Mouse (Mus musculus) cerebellum, adult (tissue): Measurements from ENCODE around the gene Cst9.

ENCODE experiments used
- ATAC-seq: cut with Nextera tagmentation; 2 replicates; pipeline ENCODE4 v1.9.2; 2017; ENCODE audit warnings: mild to moderate bottlenecking, moderate library complexity, mixed read lengths; ENCODE audit not compliant: insufficient number of reproducible peaks, low FRiP score, low TSS enrichment

Gene Cst9

DNA sequence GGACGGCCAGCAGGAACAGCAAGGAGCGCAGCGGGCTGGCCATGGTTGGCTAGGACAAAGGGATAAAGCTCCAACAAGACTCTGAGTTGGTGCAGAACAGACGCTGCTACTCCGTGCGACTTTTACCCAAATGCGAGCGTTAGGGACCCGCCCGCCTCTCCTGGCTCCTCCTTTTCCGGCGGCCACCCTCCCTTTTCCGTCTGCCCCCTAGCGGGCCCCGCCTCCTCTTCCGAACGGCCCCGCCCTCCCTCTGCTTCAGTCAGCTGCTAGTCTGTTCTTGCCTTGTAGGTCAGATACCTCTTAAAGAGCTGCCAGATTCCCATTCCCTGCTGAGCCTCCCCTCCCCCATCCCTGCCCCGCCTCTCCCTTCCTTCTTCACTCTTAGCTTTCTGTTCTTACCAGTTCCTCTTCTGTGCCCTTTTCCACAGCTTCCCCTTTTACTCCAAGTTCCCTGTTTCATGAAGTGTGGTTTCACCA, 40.4 kb downstream of the Cst9 start, which contains the start of gene Cst3:
Gene Cst3 (minus strand): TSS at position 358 of the 477 bp plus-strand sequence.
- peak; percentile 84 for ATAC-seq

DNA sequence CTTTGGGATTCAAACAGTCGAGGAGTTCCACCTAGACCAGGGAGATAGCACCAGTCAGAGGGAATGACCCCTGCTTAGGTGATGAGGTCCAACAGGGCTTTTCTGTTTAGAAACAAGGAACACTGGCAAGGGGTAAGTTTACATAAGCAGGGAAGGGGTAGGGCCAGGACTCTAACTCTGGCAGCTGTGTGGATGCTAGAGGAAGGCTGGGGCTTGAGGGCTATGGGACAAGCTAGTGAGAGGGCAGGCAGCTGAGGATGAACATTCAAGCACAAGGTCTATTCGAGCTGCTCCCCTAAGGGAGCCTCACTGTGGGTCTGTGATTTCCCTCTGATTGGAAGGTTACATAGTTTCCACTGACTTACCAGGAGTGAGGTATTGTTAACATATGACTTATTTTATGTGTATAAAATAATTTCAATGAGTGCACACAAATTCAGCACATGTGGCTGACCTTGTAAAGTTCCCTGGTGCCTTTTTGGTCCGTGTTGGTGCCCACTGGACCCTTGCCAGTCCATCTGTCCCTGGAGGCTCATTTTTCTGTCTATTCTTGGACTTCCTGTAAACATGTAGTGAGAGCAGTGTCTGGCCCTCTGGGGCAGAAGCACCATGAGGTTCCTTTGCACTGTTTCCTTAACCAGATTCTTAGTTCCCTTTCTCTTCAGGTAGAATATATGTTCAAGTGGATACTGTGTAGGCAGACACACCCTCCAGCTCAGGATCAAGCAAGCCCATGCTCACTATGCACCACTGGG, 42.2 kb downstream of the Cst9 start:
- ATAC-seq = no peak

DNA sequence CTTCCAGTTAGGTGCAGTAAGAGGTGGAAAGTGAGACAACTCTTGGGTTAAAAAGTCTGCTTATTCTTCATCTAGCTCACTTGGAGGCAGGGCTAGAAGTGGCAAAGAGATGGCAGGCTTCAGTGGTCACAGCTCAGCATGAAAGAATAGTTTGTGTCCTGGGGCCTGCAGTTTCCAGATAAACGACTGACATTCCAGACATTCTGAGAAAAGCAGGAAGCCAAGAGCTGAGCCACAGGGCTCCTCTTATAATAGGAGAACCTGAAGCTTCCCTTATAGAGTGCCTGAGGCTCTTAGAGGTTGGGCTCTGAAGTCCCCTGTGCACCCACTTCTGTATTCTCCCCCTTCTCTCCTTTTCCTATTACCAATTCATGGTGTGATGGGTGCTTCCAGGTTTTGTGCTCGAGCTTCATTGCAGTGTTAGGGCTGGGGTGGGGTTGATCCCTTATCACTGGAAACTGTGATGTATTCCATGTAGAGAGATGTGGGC, 43.7 kb downstream of the Cst9 start:
- no peak for ATAC-seq

DNA sequence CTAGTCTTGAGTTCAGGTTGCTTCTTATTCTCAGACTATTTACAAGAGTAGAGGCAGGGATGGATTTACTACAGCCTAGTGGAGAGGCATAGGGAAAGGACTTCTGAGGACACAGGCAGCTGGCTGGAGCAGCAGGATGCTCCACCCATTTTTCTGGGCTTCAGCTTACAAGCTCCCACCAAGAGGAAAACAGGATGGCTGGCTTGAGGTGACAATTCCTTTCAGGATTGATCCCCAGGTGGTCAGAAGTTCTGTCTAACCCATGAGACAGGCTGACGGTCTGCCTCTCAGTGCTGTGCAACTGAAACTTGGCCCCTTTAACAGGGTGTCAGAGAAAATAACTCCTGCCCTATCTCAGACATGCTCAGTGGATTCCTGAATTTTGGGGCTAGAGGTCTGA, 44.3 kb downstream of the Cst9 start:
- ATAC-seq = no peak

GRCm38 (mm10) chr2:148884738-148885137, 49.8 kb downstream of the Cst9 start:
- ATAC-seq = no peak
